Mouse (Mus musculus) spleen, embryonic (tissue): Measurements from ENCODE around the gene Fan1.

Experiments used
- CTCF ChIA-PET: fragments of 350-600 bp; sonication (Branson Sonifier 250); formaldehyde crosslinking; loops from one replicate; lab custom pipeline; 2022; lab: Charles Lee

Gene Fan1

GRCm38 (mm10) chr7:64373830-64374562, at the start of gene Fan1:
TSS of gene Fan1 (minus strand) at chr7:64374095.
- CTCF ChIA-PET: no interaction called here

GRCm38 (mm10) chr7:64403989-64404388, 30.1 kb upstream of the Fan1 start:
- CTCF ChIA-PET: no interaction called here

GRCm38 (mm10) chr7:64402452-64402851, 28.6 kb upstream of the Fan1 start:
- CTCF ChIA-PET: no interaction called here

GRCm38 (mm10) chr7:64400725-64401124, 26.8 kb upstream of the Fan1 start:
- CTCF ChIA-PET: no interaction called here

- CTCF ChIA-PET: no interaction called here
These were observed 18.9 kb upstream of the Fan1 start for GRCm38 (mm10) chr7:64392819-64393151.

GRCm38 (mm10) chr7:64392122-64392818, 18.4 kb upstream of the Fan1 start, which contains the start of the genes Mphosph10 and Mcee:
TSS of gene Mphosph10 (minus strand) at chr7:64392268.
TSS of gene Mcee (plus strand) at chr7:64392607.
- CTCF ChIA-PET: no interaction called here

GRCm38 (mm10) chr7:64391479-64391878, 17.6 kb upstream of the Fan1 start:
- CTCF ChIA-PET: no interaction called here

GRCm38 (mm10) chr7:64373147-64373829, 607 bp downstream of the Fan1 start:
- CTCF ChIA-PET: no interaction called here

GRCm38 (mm10) chr7:64371940-64372878, 1.7 kb downstream of the Fan1 start:
- CTCF ChIA-PET: no interaction called here

GRCm38 (mm10) chr7:64369841-64370240, 4.1 kb downstream of the Fan1 start:
- CTCF ChIA-PET: no interaction called here

- CTCF ChIA-PET: no interaction called here
These were observed 8.0 kb downstream of the Fan1 start for GRCm38 (mm10) chr7:64365863-64366262.

- CTCF ChIA-PET: no interaction called here
These were observed 13.3 kb downstream of the Fan1 start for GRCm38 (mm10) chr7:64360586-64360945.

GRCm38 (mm10) chr7:64359943-64360585, 13.8 kb downstream of the Fan1 start:
- CTCF ChIA-PET: no interaction called here

- CTCF ChIA-PET: no interaction called here
These were observed 15.2 kb downstream of the Fan1 start for GRCm38 (mm10) chr7:64358666-64359065.

GRCm38 (mm10) chr7:64357405-64357804, 16.5 kb downstream of the Fan1 start:
- CTCF ChIA-PET: no interaction called here

- CTCF ChIA-PET: interaction anchor here (0.6 kb wide), 1 partner anchor 42 kb away, joined by 3 read pairs; no protein-coding TSS in a partner anchor
These were observed 17.2 kb downstream of the Fan1 start for GRCm38 (mm10) chr7:64356661-64357060.

GRCm38 (mm10) chr7:64354206-64354605, 19.7 kb downstream of the Fan1 start:
- CTCF ChIA-PET: no interaction called here

- CTCF ChIA-PET: no interaction called here
These were observed 22.8 kb downstream of the Fan1 start for GRCm38 (mm10) chr7:64351087-64351486.

- CTCF ChIA-PET: no interaction called here
These were observed 24.6 kb downstream of the Fan1 start for GRCm38 (mm10) chr7:64349147-64349861.

- CTCF ChIA-PET: no interaction called here
These were observed 26.1 kb downstream of the Fan1 start for GRCm38 (mm10) chr7:64347813-64348212.
